Mouse (Mus musculus) erythroblast, embryonic 14.5 days (primary cell): ENCODE results near the gene Snx11.

Experiments used
- GATA1 ChIP-seq: IDR thresholded peaks from 2 replicates; pipeline ENCODE4 v1.6.1; 2012; ENCODE audit warnings: low read length, inconsistent platforms, mixed read lengths
- TAL1 ChIP-seq: IDR thresholded peaks from 3 replicates; pipeline ENCODE4 v1.6.1; 2012; ENCODE audit warnings: low read length, inconsistent platforms, mixed read lengths

- TF ChIP-seq TAL1 (no peak), GATA1 (no peak)
Observed at GRCm38 (mm10) chr11:96725833-96726232, 51.5 kb downstream of the Snx11 start.
